Mouse (Mus musculus) heart, adult 2 months (tissue): ENCODE measurements around the gene Nup210l.

Source experiments
- CTCF ChIP-seq: fragments of 200-600 bp; IDR thresholded peaks from 2 replicates; pipeline ENCODE4 v1.8.1; 2022; ENCODE audit warnings: antibody characterized with exemption, mild to moderate bottlenecking, moderate library complexity
- POLR2A ChIP-seq: fragments of 200-500 bp; IDR thresholded peaks from 2 replicates; pipeline ENCODE4 v1.6.1; 2011; ENCODE audit warnings: mild to moderate bottlenecking, low read depth, low read length, control low read depth; ENCODE audit not compliant: insufficient read depth

DNA sequence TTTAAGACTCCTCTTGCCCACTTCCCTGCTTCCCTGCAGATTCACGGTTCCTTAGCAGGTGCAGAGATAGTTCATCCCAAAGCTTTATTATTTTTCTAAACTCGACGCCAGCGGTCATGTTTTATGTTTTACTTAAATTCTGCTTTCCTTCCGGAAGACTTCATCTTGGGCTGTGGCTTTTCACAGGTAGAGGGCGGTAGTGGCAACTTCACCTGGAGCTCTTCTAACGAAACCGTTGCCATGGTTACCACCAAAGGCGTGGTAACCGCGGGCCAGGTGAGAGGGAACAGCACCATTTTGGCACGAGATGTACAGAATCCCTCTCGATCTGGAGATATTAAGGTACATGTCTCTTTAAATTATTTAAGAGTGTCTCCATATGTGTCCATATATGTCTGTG, 32.7 kb downstream of the Nup210l start:
- TF ChIP-seq CTCF (no peak), POLR2A (no peak)
